Mouse (Mus musculus) G1E (cell line): ENCODE data around the gene Rit1. TPM values are rescaled to one million over a fixed set of nuclear protein-coding genes. Genes with fewer than 3 reads are reported as not detected.
"Not testable (repeated sequence)": the region's sequence is repeated elsewhere in the genome, so short reads cannot be mapped to it uniquely, and the experiment has no call there.

ENCODE experiments used
- ATAC-seq: 2 replicates; pipeline ENCODE4 v1.8.0; 2016; ENCODE audit warnings: mild to moderate bottlenecking; ENCODE audit not compliant: insufficient number of reproducible peaks, poor library complexity, low FRiP score, severe bottlenecking; ENCODE audit errors: extremely low read depth
- DNase-seq: peaks from one replicate; pipeline ENCODE4 v3.0.0; 2012; ENCODE audit warnings: low spot score
- H3K27me3 ChIP-seq: 2 replicates; pipeline ENCODE4 v1.6.1; 2012; ENCODE audit warnings: mild to moderate bottlenecking, low read length, inconsistent platforms; ENCODE audit not compliant: insufficient read depth
- H3K36me3 ChIP-seq: replicated peaks from 2 replicates; pipeline ENCODE3; 2012; ENCODE audit warnings: mild to moderate bottlenecking, inconsistent platforms
- H3K4me1 ChIP-seq: 2 replicates; pipeline ENCODE4 v1.6.1; 2012; ENCODE audit warnings: low read depth, low read length, inconsistent platforms, mixed read lengths; ENCODE audit not compliant: insufficient read depth
- H3K4me3 ChIP-seq: 2 replicates; pipeline ENCODE4 v1.5.1; 2012; ENCODE audit warnings: low read depth, mild to moderate bottlenecking, inconsistent platforms, low read length, moderate library complexity, mixed read lengths
- H3K9me3 ChIP-seq: replicated peaks from 2 replicates; pipeline ENCODE4 v1.6.1; 2012; ENCODE audit warnings: inconsistent platforms
- CTCF ChIP-seq: IDR thresholded peaks from 2 replicates; pipeline ENCODE4 v1.5.1; 2012; ENCODE audit warnings: low read depth, low read length, inconsistent platforms, mixed read lengths
- GATA1 ChIP-seq: IDR thresholded peaks from 2 replicates; pipeline ENCODE4 v1.6.1; 2012; ENCODE audit warnings: borderline replicate concordance, low read length, inconsistent platforms, mixed read lengths
- GATA2 ChIP-seq: IDR thresholded peaks from 2 replicates; pipeline ENCODE4 v1.6.1; 2012; ENCODE audit warnings: low read depth, low read length, inconsistent platforms, borderline replicate concordance
- POLR2AphosphoS5 ChIP-seq: IDR thresholded peaks from 2 replicates; pipeline ENCODE4 v1.6.1; 2012; ENCODE audit warnings: low read depth, low read length, inconsistent platforms; ENCODE audit not compliant: insufficient replicate concordance
- TAL1 ChIP-seq: conservative IDR thresholded peaks from 2 replicates; pipeline ENCODE4 v1.6.1; 2012; ENCODE audit warnings: low read depth, low read length, inconsistent platforms, mixed read lengths
- polyA plus RNA-seq: library from polyadenylated mRNA; stranded (reverse); fragments of >175 nt; gene quantifications from 2 replicates; pipeline ENCODE4 v1.2.3, GENCODE M21; 2012
- total RNA-seq, 2 experiments: library from RNA; stranded (forward) in 1 of 2; stranded (reverse) in 1 of 2; fragments of 200-1000 nt in 1 of 2; fragments of >200 nt in 1 of 2; fragmentation: Nextera tagmentation in 1 of 2; gene quantifications; 2 replicates each; pipeline ENCODE4 v1.2.3; 2014 to 2017

Rit1 gene
- total and polyA plus RNA-seq, 3 experiments = 18.2 to 30.8 (median 30.2) TPM

DNA sequence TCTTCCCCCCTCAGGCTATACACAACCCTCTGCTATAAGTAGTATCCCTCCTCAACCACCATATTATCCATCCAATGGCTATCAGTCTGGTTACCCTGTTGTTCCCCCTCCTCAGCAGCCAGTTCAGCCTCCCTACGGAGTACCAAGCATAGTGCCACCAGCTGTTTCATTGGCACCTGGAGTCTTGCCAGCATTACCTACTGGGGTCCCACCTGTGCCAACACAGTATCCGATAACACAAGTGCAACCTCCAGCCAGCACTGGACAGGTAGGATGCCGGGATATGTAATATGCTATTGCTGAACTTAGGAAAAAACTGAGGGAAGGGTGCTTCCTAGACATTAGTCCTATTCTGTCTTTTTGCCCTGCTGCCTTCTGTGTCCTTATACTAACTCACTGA is 16.4 kb upstream of the Rit1 start:
- Histone ChIP-seq H3K4me1 (peaks cover 5% of the 10 kb centered on the region; the same call in 1 of the 2 replicates), H3K4me3 (no peak overlapping the region), H3K36me3 (peaks cover 96% of the 10 kb centered on the region), H3K27me3 (no peaks in the 10 kb centered on the region), H3K9me3 (no peaks in the 10 kb centered on the region)
- DNase-seq (no peak), ATAC-seq (no peak)
- TF ChIP-seq GATA1 (no peak), GATA2 (no peak), CTCF (no peak), POLR2AphosphoS5 (no peak), TAL1 (no peak)

DNA sequence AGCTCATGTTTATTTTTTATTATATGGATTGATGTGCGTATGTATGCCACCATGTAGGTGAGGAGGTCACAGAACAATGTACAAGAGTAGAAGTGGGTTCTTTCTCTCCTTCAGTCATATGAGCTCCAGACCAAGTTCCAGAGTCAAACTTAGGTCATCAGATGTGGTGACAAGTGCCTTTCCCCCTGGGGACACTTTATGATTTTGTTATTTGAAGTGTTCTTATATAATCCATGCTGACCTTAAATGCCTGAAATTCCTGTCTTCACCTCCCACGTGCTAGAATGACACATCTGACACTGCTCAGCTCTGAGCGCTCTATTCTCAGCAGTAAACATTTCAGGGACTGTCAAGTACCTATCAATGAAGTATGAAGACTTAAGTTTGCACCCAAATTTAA is 15.4 kb upstream of the Rit1 start:
- H3K9me3 ChIP-seq = no peaks in the 10 kb centered on the region
- no peak overlapping the region for H3K4me3 ChIP-seq
- TF ChIP-seq POLR2AphosphoS5 (no peak), GATA1 (no peak), GATA2 (no peak), TAL1 (no peak), CTCF (no peak)
- peaks cover 5% of the 10 kb centered on the region; the same call in 1 of the 2 replicates for H3K4me1 ChIP-seq
- H3K36me3 ChIP-seq = peaks cover 94% of the 10 kb centered on the region
- no peaks in the 10 kb centered on the region for H3K27me3 ChIP-seq
- DNase-seq (no peak), ATAC-seq (no peak)

- Histone ChIP-seq H3K4me1 (peaks cover 34% of the 10 kb centered on the region), H3K9me3 (no peaks in the 10 kb centered on the region), H3K27me3 (no peaks in the 10 kb centered on the region), H3K36me3 (peaks cover 68% of the 10 kb centered on the region), H3K4me3 (no peak overlapping the region)
- TF ChIP-seq CTCF (no peak), POLR2AphosphoS5 (no peak), TAL1 (no peak), GATA2 (no peak), GATA1 (no peak)
- ATAC-seq (no peak), DNase-seq (no peak)
Observed at GRCm38 (mm10) chr3:88713709-88714108, 2.9 kb upstream of the Rit1 start.

DNA sequence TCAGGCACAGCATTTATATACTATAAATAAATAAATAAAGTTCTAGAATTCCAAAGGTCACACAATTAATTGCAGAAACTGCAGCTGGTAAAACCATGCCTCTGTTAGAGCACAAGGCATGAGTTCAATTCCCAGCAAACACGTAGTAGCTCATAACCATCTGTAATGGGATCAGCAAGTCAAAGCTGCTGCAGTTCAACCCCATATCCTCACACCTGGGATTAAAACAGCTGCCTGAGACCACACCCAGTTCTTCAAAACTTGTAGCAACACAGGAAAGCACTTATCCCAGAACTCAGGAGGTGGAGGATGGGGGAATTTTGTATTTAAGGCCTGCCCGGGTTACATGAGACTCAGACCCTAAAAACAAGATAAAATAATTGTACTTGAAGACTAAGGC is 1.9 kb upstream of the Rit1 start:
- Histone ChIP-seq H3K4me3 (no peak overlapping the region), H3K27me3 (no peaks in the 10 kb centered on the region), H3K4me1 (peaks cover 42% of the 10 kb centered on the region), H3K36me3 (peaks cover 69% of the 10 kb centered on the region), H3K9me3 (no peaks in the 10 kb centered on the region)
- ATAC-seq (no peak), DNase-seq (no peak)
- TF ChIP-seq POLR2AphosphoS5 (no peak), CTCF (no peak), GATA2 (no peak), GATA1 (no peak), TAL1 (no peak)

DNA sequence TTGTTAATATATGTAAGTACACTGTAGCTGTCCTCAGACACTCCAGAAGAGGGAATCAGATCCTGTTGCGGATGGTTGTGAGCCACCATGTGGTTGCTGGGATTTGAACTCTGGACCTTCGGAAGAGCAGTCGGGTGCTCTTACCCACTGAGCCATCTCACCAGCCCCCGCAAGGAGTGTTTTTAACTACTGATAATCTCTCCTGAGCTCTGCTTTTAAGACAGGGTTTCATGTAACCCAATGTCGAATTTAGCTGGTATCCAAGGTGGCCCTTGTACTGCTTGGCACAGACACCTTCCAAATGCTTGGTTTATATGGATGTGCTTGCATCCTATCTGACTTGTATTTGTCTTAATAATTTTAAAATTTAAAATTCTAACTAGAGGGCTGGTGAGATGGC is 922 bp upstream of the Rit1 start:
- not testable (repeated sequence) for H3K9me3 ChIP-seq, DNase-seq, H3K27me3 ChIP-seq, ATAC-seq, H3K4me3 ChIP-seq
- Histone ChIP-seq H3K4me1 (peaks cover 42% of the 10 kb centered on the region), H3K36me3 (peaks cover 68% of the 10 kb centered on the region)

DNA sequence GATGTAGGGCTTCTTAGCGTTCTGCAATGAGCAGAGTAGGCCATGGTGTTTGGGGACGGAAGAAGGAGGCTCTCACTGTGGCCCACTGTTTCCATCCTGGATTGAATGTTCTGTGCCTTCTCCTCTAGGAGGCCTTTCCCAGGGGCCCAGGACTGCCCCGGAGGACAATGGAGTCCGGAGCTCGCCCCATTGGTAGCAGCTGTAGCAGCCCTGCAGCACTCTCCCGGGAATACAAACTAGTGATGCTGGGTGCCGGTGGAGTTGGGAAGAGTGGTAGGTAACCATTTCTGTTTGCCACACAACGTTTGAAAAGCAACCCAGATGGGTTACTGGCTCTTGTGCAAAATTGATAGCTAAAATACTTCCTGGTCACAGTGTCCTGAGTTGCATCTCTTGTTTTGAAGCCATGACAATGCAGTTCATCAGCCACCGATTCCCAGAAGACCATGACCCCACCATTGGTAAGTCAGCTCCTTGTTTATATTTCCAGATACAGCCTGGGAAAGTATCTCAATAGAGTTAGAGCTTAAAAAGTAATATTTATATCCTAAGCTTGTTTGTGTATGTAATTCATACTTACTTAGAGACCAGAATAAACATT is 660 bp downstream of the Rit1 start:
- no peak for DNase-seq
- H3K36me3 ChIP-seq = peaks cover 64% of the 10 kb centered on the region
- no peak for TF ChIP-seq TAL1
- no peak for TF ChIP-seq CTCF
- H3K4me1 ChIP-seq = peaks cover 42% of the 10 kb centered on the region
- no peaks in the 10 kb centered on the region for H3K9me3 ChIP-seq
- no peak for ATAC-seq
- no peaks in the 10 kb centered on the region for H3K27me3 ChIP-seq
- H3K4me3 ChIP-seq = peak overlapping the region; percentile 89

DNA sequence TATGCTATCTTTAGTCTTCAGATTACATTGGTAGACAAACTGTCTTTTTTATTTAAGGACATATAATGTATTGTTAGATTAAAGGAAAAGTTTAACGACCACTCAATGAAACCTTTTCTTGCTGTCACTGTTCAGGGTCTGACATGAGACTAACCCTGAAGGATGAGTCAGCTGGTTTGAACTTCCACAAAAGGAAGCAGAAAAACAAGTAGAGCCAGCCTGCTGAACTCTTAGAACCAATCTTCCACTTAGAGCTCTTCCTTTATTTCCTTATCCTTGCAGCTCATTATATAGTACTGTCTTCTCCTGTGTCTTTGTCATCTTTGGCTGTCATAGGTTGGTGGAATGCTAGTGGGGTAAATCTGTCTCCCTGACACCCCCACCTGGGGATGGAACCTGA is 1.2 kb downstream of the Rit1 start:
- no peaks in the 10 kb centered on the region for H3K9me3 ChIP-seq
- no peak for DNase-seq
- no peak overlapping the region; the same call in 1 of the 2 replicates for H3K4me3 ChIP-seq
- no peaks in the 10 kb centered on the region for H3K27me3 ChIP-seq
- no peak for TF ChIP-seq TAL1
- no peak for TF ChIP-seq GATA2
- TF ChIP-seq CTCF = no peak
- TF ChIP-seq GATA1 = no peak
- no peak for TF ChIP-seq POLR2AphosphoS5
- H3K36me3 ChIP-seq = peaks cover 60% of the 10 kb centered on the region
- no peak for ATAC-seq
- peaks cover 42% of the 10 kb centered on the region for H3K4me1 ChIP-seq
